Mouse (Mus musculus): ENCODE measurements around the gene Gm21905. TPM values are rescaled to one million over a fixed set of nuclear protein-coding genes. Genes with fewer than 3 reads are reported as not detected.

The Gm21905 gene
- polyA plus RNA-seq (2015; fragmentation: Nextera tagmentation; extraction: Ambion mirVana), result not detected in 2 replicates

- no peak for ATAC-seq (replicated peaks; ENCODE audit: extremely low read depth, insufficient read depth, low FRiP score)
- H3K9me3 ChIP-seq (replicated peaks; ENCODE audit: control insufficient read depth, low read length), result no peaks in the 10 kb centered on the region; the same call in 1 of the 2 replicates
- no peaks in the 10 kb centered on the region for H3K27me3 ChIP-seq (ENCODE audit: control insufficient read depth, insufficient read depth, low read length)
- H3K27ac ChIP-seq (ENCODE audit: low read length), result no peak within 1 kb of the TSS
- H3K9ac ChIP-seq (ENCODE audit: low read length), result no peak within 1 kb of the TSS
- no peak within 1 kb of the TSS for H3K4me2 ChIP-seq (ENCODE audit: low read depth, low read length)
- no peaks in the 10 kb centered on the region for H3K4me1 ChIP-seq (ENCODE audit: control insufficient read depth, insufficient read depth, low read length)
- WGBS, result 77% methylated on average over 5 of the region's 5 CpGs
- no peaks in the 10 kb centered on the region for H3K36me3 ChIP-seq (ENCODE audit: control insufficient read depth, insufficient read depth)
- no peak within 1 kb of the TSS for H3K4me3 ChIP-seq (ENCODE audit: low read length)
Measured at GRCm38 (mm10) chr5:67946321-67946720, at the start of gene Gm21905. Gene Gm21905 (minus strand): TSS chr5:67946421.

GRCm38 (mm10) chr5:67990426-67990825 lies 44.2 kb upstream of the Gm21905 start:
- no peak for ATAC-seq (replicated peaks; ENCODE audit: extremely low read depth, insufficient read depth, low FRiP score)
- Histone ChIP-seq H3K9me3 (replicated peaks; ENCODE audit: control insufficient read depth, low read length) (no peaks in the 10 kb centered on the region), H3K27ac (ENCODE audit: low read length) (no peak overlapping the region), H3K4me1 (ENCODE audit: control insufficient read depth, insufficient read depth, low read length) (no peaks in the 10 kb centered on the region), H3K4me3 (ENCODE audit: low read length) (no peak overlapping the region), H3K27me3 (ENCODE audit: control insufficient read depth, insufficient read depth, low read length) (no peaks in the 10 kb centered on the region), H3K9ac (ENCODE audit: low read length) (no peak overlapping the region), H3K4me2 (ENCODE audit: low read depth, low read length) (no peak overlapping the region), H3K36me3 (ENCODE audit: control insufficient read depth, insufficient read depth) (no peaks in the 10 kb centered on the region)

- Histone ChIP-seq H3K9ac (ENCODE audit: low read length) (no peak overlapping the region), H3K4me3 (ENCODE audit: low read length) (no peak overlapping the region), H3K27ac (ENCODE audit: low read length) (no peak overlapping the region), H3K27me3 (ENCODE audit: control insufficient read depth, insufficient read depth, low read length) (no peaks in the 10 kb centered on the region), H3K4me1 (ENCODE audit: control insufficient read depth, insufficient read depth, low read length) (no peaks in the 10 kb centered on the region), H3K4me2 (ENCODE audit: low read depth, low read length) (no peak overlapping the region), H3K9me3 (replicated peaks; ENCODE audit: control insufficient read depth, low read length) (no peaks in the 10 kb centered on the region), H3K36me3 (ENCODE audit: control insufficient read depth, insufficient read depth) (no peaks in the 10 kb centered on the region)
- 66% methylated on average over 3 of the region's 3 CpGs for WGBS
- ATAC-seq (replicated peaks; ENCODE audit: extremely low read depth, insufficient read depth, low FRiP score), result no peak
Measured at GRCm38 (mm10) chr5:67981946-67982526, 35.8 kb upstream of the Gm21905 start.

GRCm38 (mm10) chr5:67969536-67969935 lies 23.3 kb upstream of the Gm21905 start:
- WGBS, result 76% methylated on average over 7 of the region's 7 CpGs
- Histone ChIP-seq H3K4me3 (ENCODE audit: low read length) (no peak overlapping the region), H3K9me3 (replicated peaks; ENCODE audit: control insufficient read depth, low read length) (no peaks in the 10 kb centered on the region), H3K9ac (ENCODE audit: low read length) (no peak overlapping the region), H3K27me3 (ENCODE audit: control insufficient read depth, insufficient read depth, low read length) (no peaks in the 10 kb centered on the region), H3K4me2 (ENCODE audit: low read depth, low read length) (no peak overlapping the region), H3K27ac (ENCODE audit: low read length) (no peak overlapping the region), H3K4me1 (ENCODE audit: control insufficient read depth, insufficient read depth, low read length) (no peaks in the 10 kb centered on the region), H3K36me3 (ENCODE audit: control insufficient read depth, insufficient read depth) (no peaks in the 10 kb centered on the region)
- ATAC-seq (replicated peaks; ENCODE audit: extremely low read depth, insufficient read depth, low FRiP score), result no peak

- 72% methylated on average over 7 of the region's 7 CpGs for WGBS
- H3K4me3 ChIP-seq (ENCODE audit: low read length), result no peak overlapping the region
- no peak overlapping the region for H3K9ac ChIP-seq (ENCODE audit: low read length)
- H3K4me2 ChIP-seq (ENCODE audit: low read depth, low read length), result no peak overlapping the region
- H3K4me1 ChIP-seq (ENCODE audit: control insufficient read depth, insufficient read depth, low read length), result no peaks in the 10 kb centered on the region
- no peak overlapping the region for H3K27ac ChIP-seq (ENCODE audit: low read length)
- no peaks in the 10 kb centered on the region for H3K36me3 ChIP-seq (ENCODE audit: control insufficient read depth, insufficient read depth)
- ATAC-seq (replicated peaks; ENCODE audit: extremely low read depth, insufficient read depth, low FRiP score), result no peak
- no peaks in the 10 kb centered on the region for H3K9me3 ChIP-seq (replicated peaks; ENCODE audit: control insufficient read depth, low read length)
- H3K27me3 ChIP-seq (ENCODE audit: control insufficient read depth, insufficient read depth, low read length), result no peaks in the 10 kb centered on the region
Measured at GRCm38 (mm10) chr5:67961708-67962629, 15.7 kb upstream of the Gm21905 start.

- ATAC-seq (replicated peaks; ENCODE audit: extremely low read depth, insufficient read depth, low FRiP score), result no peak
- Histone ChIP-seq H3K4me2 (ENCODE audit: low read depth, low read length) (no peak overlapping the region), H3K4me3 (ENCODE audit: low read length) (no peak overlapping the region), H3K27me3 (ENCODE audit: control insufficient read depth, insufficient read depth, low read length) (no peaks in the 10 kb centered on the region), H3K9me3 (replicated peaks; ENCODE audit: control insufficient read depth, low read length) (no peaks in the 10 kb centered on the region), H3K36me3 (ENCODE audit: control insufficient read depth, insufficient read depth) (no peaks in the 10 kb centered on the region), H3K27ac (ENCODE audit: low read length) (no peak overlapping the region), H3K4me1 (ENCODE audit: control insufficient read depth, insufficient read depth, low read length) (no peaks in the 10 kb centered on the region), H3K9ac (ENCODE audit: low read length) (no peak overlapping the region)
- 73% methylated on average over 7 of the region's 7 CpGs for WGBS
Measured at GRCm38 (mm10) chr5:67955486-67955885, 9.3 kb upstream of the Gm21905 start.

GRCm38 (mm10) chr5:67954097-67954496 lies 7.9 kb upstream of the Gm21905 start:
- 50% methylated on average over 4 of the region's 4 CpGs for WGBS
- Histone ChIP-seq H3K36me3 (ENCODE audit: control insufficient read depth, insufficient read depth) (no peaks in the 10 kb centered on the region), H3K4me3 (ENCODE audit: low read length) (no peak overlapping the region), H3K9me3 (replicated peaks; ENCODE audit: control insufficient read depth, low read length) (no peaks in the 10 kb centered on the region), H3K4me1 (ENCODE audit: control insufficient read depth, insufficient read depth, low read length) (no peaks in the 10 kb centered on the region), H3K9ac (ENCODE audit: low read length) (no peak overlapping the region), H3K27me3 (ENCODE audit: control insufficient read depth, insufficient read depth, low read length) (no peaks in the 10 kb centered on the region), H3K4me2 (ENCODE audit: low read depth, low read length) (no peak overlapping the region), H3K27ac (ENCODE audit: low read length) (no peak overlapping the region)
- no peak for ATAC-seq (replicated peaks; ENCODE audit: extremely low read depth, insufficient read depth, low FRiP score)

- H3K4me1 ChIP-seq (ENCODE audit: control insufficient read depth, insufficient read depth, low read length), result no peaks in the 10 kb centered on the region
- H3K4me3 ChIP-seq (ENCODE audit: low read length), result no peak overlapping the region
- no peaks in the 10 kb centered on the region for H3K36me3 ChIP-seq (ENCODE audit: control insufficient read depth, insufficient read depth)
- H3K27me3 ChIP-seq (ENCODE audit: control insufficient read depth, insufficient read depth, low read length), result no peaks in the 10 kb centered on the region
- no peaks in the 10 kb centered on the region; the same call in 1 of the 2 replicates for H3K9me3 ChIP-seq (replicated peaks; ENCODE audit: control insufficient read depth, low read length)
- ATAC-seq (replicated peaks; ENCODE audit: extremely low read depth, insufficient read depth, low FRiP score), result no peak
- 91% methylated on average over 5 of the region's 5 CpGs for WGBS
- H3K4me2 ChIP-seq (ENCODE audit: low read depth, low read length), result no peak overlapping the region
- H3K9ac ChIP-seq (ENCODE audit: low read length), result no peak overlapping the region
- no peak overlapping the region for H3K27ac ChIP-seq (ENCODE audit: low read length)
Measured at GRCm38 (mm10) chr5:67948074-67948473, 1.9 kb upstream of the Gm21905 start.

- H3K9me3 ChIP-seq (replicated peaks; ENCODE audit: control insufficient read depth, low read length), result no peaks in the 10 kb centered on the region; the same call in 1 of the 2 replicates
- H3K27me3 ChIP-seq (ENCODE audit: control insufficient read depth, insufficient read depth, low read length), result no peaks in the 10 kb centered on the region
- H3K4me2 ChIP-seq (ENCODE audit: low read depth, low read length), result no peak overlapping the region
- H3K4me3 ChIP-seq (ENCODE audit: low read length), result no peak overlapping the region
- no peak for ATAC-seq (replicated peaks; ENCODE audit: extremely low read depth, insufficient read depth, low FRiP score)
- H3K4me1 ChIP-seq (ENCODE audit: control insufficient read depth, insufficient read depth, low read length), result no peaks in the 10 kb centered on the region
- no peak overlapping the region for H3K27ac ChIP-seq (ENCODE audit: low read length)
- H3K36me3 ChIP-seq (ENCODE audit: control insufficient read depth, insufficient read depth), result no peaks in the 10 kb centered on the region
- no peak overlapping the region for H3K9ac ChIP-seq (ENCODE audit: low read length)
Measured at GRCm38 (mm10) chr5:67947006-67947405, 785 bp upstream of the Gm21905 start.

All from heart, embryonic 16.5 days (tissue).